Comparison of ENCODE assay signal across 13 mouse cellular contexts in genomic region chr5:92093263-92094061, GRCm38 (mm10). TPM values are rescaled to one million over a fixed set of nuclear protein-coding genes. Genes with fewer than 3 reads are reported as not detected.
DNase-seq lines count a peak whose midpoint lies in the region; ATAC-seq and TF ChIP-seq lines count a peak whose summit lies in the region.
"Had no signal": no experiment of that assay in that cellular context is flagged by ENCODE, and none has a peak within 500 bp of the region (broad histone marks: within the 10 kb centered on the region; RNA-seq: fewer than 3 reads in every experiment).

No protein-coding gene starts in this region.

- H3K9me3 ChIP-seq in hindbrain, embryonic 13.5 days: no peaks in the 10 kb centered on the region
- H3K9me3 ChIP-seq in hindbrain, embryonic 14.5 days (ENCODE audit: control insufficient read depth, low read length): no peaks in the 10 kb centered on the region

- H3K4me1 ChIP-seq in hindbrain, embryonic 13.5 days (replicated peaks): peaks cover 8% of the 10 kb centered on the region
- H3K4me1 ChIP-seq in hindbrain, embryonic 14.5 days (replicated peaks; ENCODE audit: control insufficient read depth, insufficient read depth, low read length): no peaks in the 10 kb centered on the region
- H3K4me1 ChIP-seq in thymus, adult 2 months (replicated peaks; ENCODE audit: control insufficient read depth, insufficient read depth, low read length): peaks cover 14% of the 10 kb centered on the region
- H3K4me1 ChIP-seq in small intestine, adult 2 months (ENCODE audit: control insufficient read depth, insufficient read depth, insufficient read length, low read length): peaks cover 12% of the 10 kb centered on the region; the same call in 1 of the 2 replicates

- no peak for TF ChIP-seq CTCF in thymus, adult 2 months (IDR thresholded peaks at IDR 0.05; ENCODE audit: borderline replicate concordance, control insufficient read depth, extremely low read depth, insufficient read depth, low read length, poor library complexity)
- TF ChIP-seq CTCF in small intestine, adult 2 months (IDR thresholded peaks at IDR 0.05; ENCODE audit: extremely low read depth, insufficient read length, insufficient replicate concordance, low read depth, low read length): no peak

- H3K27ac ChIP-seq in hindbrain, embryonic 13.5 days: no peak overlapping the region
- no peak overlapping the region for H3K27ac ChIP-seq in hindbrain, embryonic 14.5 days
- peak overlapping the region; percentile 49; the same call in 1 of the 2 replicates for H3K27ac ChIP-seq in thymus, adult 2 months (ENCODE audit: control insufficient read depth, insufficient read depth, low read length)
- H3K27ac ChIP-seq in small intestine, adult 2 months (ENCODE audit: insufficient read depth, low read depth, low read length): peak overlapping the region; percentile 50
- H3K27ac ChIP-seq: left cerebral cortex, adult 2 months had no signal

- no peak for TF ChIP-seq POLR2A in thymus, adult 2 months (IDR thresholded peaks at IDR 0.05; ENCODE audit: control insufficient read depth, extremely low read depth, insufficient read depth, low read length, poor library complexity)
- TF ChIP-seq POLR2A in small intestine, adult 2 months (IDR thresholded peaks at IDR 0.05; ENCODE audit: low read depth, low read length): no peak

- H3K4me3 ChIP-seq in hindbrain, embryonic 13.5 days: no peak overlapping the region
- H3K4me3 ChIP-seq in hindbrain, embryonic 14.5 days (replicated peaks; ENCODE audit: low read length): no peak overlapping the region
- H3K4me3 ChIP-seq in thymus, adult 2 months (ENCODE audit: control insufficient read depth, insufficient read depth, low read length): peak overlapping the region; percentile 33
- H3K4me3 ChIP-seq in small intestine, adult 2 months (ENCODE audit: low read depth, low read length): peak overlapping the region; percentile 54
- H3K4me3 ChIP-seq: erythroblast, embryonic 14.5 days; left cerebral cortex, adult 2 months had no signal

- no peaks in the 10 kb centered on the region for H3K27me3 ChIP-seq in hindbrain, embryonic 13.5 days
- no peaks in the 10 kb centered on the region for H3K27me3 ChIP-seq in hindbrain, embryonic 14.5 days (ENCODE audit: control insufficient read depth, insufficient read depth, low read length)
- H3K27me3 ChIP-seq in thymus, adult 2 months (ENCODE audit: control insufficient read depth, insufficient read depth, low read length): no peaks in the 10 kb centered on the region
- no peaks in the 10 kb centered on the region for H3K27me3 ChIP-seq in small intestine, adult 2 months (ENCODE audit: control insufficient read depth, insufficient read depth, low read length)

- 0 out of 2 replicates have a peak overlapping the region, but pooled peaks have one; percentile 5 for H3K9ac ChIP-seq in hindbrain, embryonic 13.5 days
- no peak overlapping the region for H3K9ac ChIP-seq in hindbrain, embryonic 14.5 days

- DNase-seq in hindbrain, embryonic 14.5 days (ENCODE audit: low spot score): no peak
- DNase-seq in thymus, adult 2 months: no peak
- no peak for DNase-seq in thymus, postnatal 4 days
- DNase-seq in cerebellum, postnatal 25 days: no peak
- no peak for DNase-seq in adrenal gland, postnatal 25 days
- DNase-seq: heart, postnatal 36 days; lung, postnatal 4 days; thymus, adult 18-20 months had no signal

- no peak for ATAC-seq in hindbrain, embryonic 13.5 days (ENCODE audit: low FRiP score)
- ATAC-seq in hindbrain, embryonic 14.5 days (ENCODE audit: low FRiP score): no peak
- peak; percentile 65 for ATAC-seq in granulocyte monocyte progenitor cell, adult 5-6 weeks (replicated peaks; ENCODE audit: poor library complexity, severe bottlenecking)

- WGBS in hindbrain, embryonic 13.5 days: 42% methylated on average over 15 of the region's 15 CpGs
- 44% methylated on average over 15 of the region's 15 CpGs for WGBS in hindbrain, embryonic 14.5 days
- WGBS in thymus, adult 2 months: 25% methylated on average over 15 of the region's 15 CpGs
- 20% methylated on average over 15 of the region's 15 CpGs for WGBS in small intestine, adult 2 months

- no peak overlapping the region for H3K4me2 ChIP-seq in hindbrain, embryonic 13.5 days
- H3K4me2 ChIP-seq in hindbrain, embryonic 14.5 days (replicated peaks): no peak overlapping the region

- 0 out of 2 replicates have a peak, but pooled peaks cover 4% of the 10 kb centered on the region for H3K36me3 ChIP-seq in hindbrain, embryonic 13.5 days
- no peaks in the 10 kb centered on the region for H3K36me3 ChIP-seq in hindbrain, embryonic 14.5 days (replicated peaks; ENCODE audit: control insufficient read depth, insufficient read depth)
- no peaks in the 10 kb centered on the region for H3K36me3 ChIP-seq in thymus, adult 2 months (ENCODE audit: control insufficient read depth, insufficient read depth, low read length)
- H3K36me3 ChIP-seq in small intestine, adult 2 months (ENCODE audit: control insufficient read depth, insufficient read depth, low read length): no peaks in the 10 kb centered on the region

RNA-seq across cellular contexts. Expression of gene G3bp2, which starts 9.9 kb away (rescaled TPM):
- polyA plus RNA-seq in hindbrain, embryonic 13.5 days (2015; fragmentation: Nextera tagmentation; extraction: Ambion mirVana): 425 and 430 TPM in 2 replicates
- 377 and 384 TPM in 2 replicates for polyA plus RNA-seq in hindbrain, embryonic 14.5 days (2014; fragmentation: Nextera tagmentation; extraction: Ambion mirVana)
- polyA plus RNA-seq in thymus, adult 2 months (2012; rRNA removed): 26.9 and 28.3 TPM in 2 replicates
- total RNA-seq in granulocyte monocyte progenitor cell, adult 5-6 weeks (2014; fragmentation: Nextera tagmentation): 89.7 and 90.9 TPM in 2 replicates
- 126 and 130 TPM in 2 replicates for total RNA-seq in granulocyte monocyte progenitor cell, adult 5-6 weeks (2017)
- polyA plus RNA-seq in small intestine, adult 2 months (2012; rRNA removed): 3.1 and 6.9 TPM in 2 replicates
- total RNA-seq in adrenal gland, postnatal 25 days (2021): 133 and 158 TPM in 2 replicates

RNA-seq across cellular contexts. Expression of gene Uso1, which starts 44.3 kb away (rescaled TPM):
- 43.9 and 44.6 TPM in 2 replicates for polyA plus RNA-seq in hindbrain, embryonic 13.5 days (2015; fragmentation: Nextera tagmentation; extraction: Ambion mirVana)
- polyA plus RNA-seq in hindbrain, embryonic 14.5 days (2014; fragmentation: Nextera tagmentation; extraction: Ambion mirVana): 27.4 and 30.9 TPM in 2 replicates
- polyA plus RNA-seq in thymus, adult 2 months (2012; rRNA removed): 25.4 and 32.3 TPM in 2 replicates
- 49.7 and 51.3 TPM in 2 replicates for total RNA-seq in granulocyte monocyte progenitor cell, adult 5-6 weeks (2014; fragmentation: Nextera tagmentation)
- total RNA-seq in granulocyte monocyte progenitor cell, adult 5-6 weeks (2017): 23.7 and 28.1 TPM in 2 replicates
- 15.7 and 25.1 TPM in 2 replicates for polyA plus RNA-seq in small intestine, adult 2 months (2012; rRNA removed)
- total RNA-seq in adrenal gland, postnatal 25 days (2021): 82.9 and 84.1 TPM in 2 replicates

RNA-seq across cellular contexts. Expression of gene Cdkl2, which starts 49.8 kb away (rescaled TPM):
- polyA plus RNA-seq in hindbrain, embryonic 13.5 days (2015; fragmentation: Nextera tagmentation; extraction: Ambion mirVana): 5.0 and 5.1 TPM in 2 replicates
- 13.5 and 18.9 TPM in 2 replicates for polyA plus RNA-seq in hindbrain, embryonic 14.5 days (2014; fragmentation: Nextera tagmentation; extraction: Ambion mirVana)
- polyA plus RNA-seq in thymus, adult 2 months (2012; rRNA removed): 0.66 and 1.0 TPM in 2 replicates
- 1.5 TPM in 1 of 2 replicates, not detected in the other for total RNA-seq in granulocyte monocyte progenitor cell, adult 5-6 weeks (2014; fragmentation: Nextera tagmentation)
- total RNA-seq in granulocyte monocyte progenitor cell, adult 5-6 weeks (2017): not detected in 2 replicates
- polyA plus RNA-seq in small intestine, adult 2 months (2012; rRNA removed): 0.15 and 0.41 TPM in 2 replicates
- total RNA-seq in adrenal gland, postnatal 25 days (2021): 4.6 and 6.5 TPM in 2 replicates
- polyA plus RNA-seq: erythroblast, embryonic 14.5 days had no signal

Comparison
In these comparisons a context has a peak if more than half of its experiments do, and no peak if none do; other contexts are left out.
1. H3K27ac ChIP-seq: peak in thymus, adult 2 months (single experiment) and small intestine, adult 2 months (single experiment); none in hindbrain, embryonic 13.5 days (single experiment) and hindbrain, embryonic 14.5 days (single experiment).
2. H3K4me3 ChIP-seq: peak in thymus, adult 2 months (single experiment) and small intestine, adult 2 months (single experiment); none in hindbrain, embryonic 13.5 days (single experiment) and hindbrain, embryonic 14.5 days (single experiment).
3. RNA of gene G3bp2, which starts 9.9 kb away (polyA plus RNA-seq): 425 to 430 TPM in hindbrain, embryonic 13.5 days and 377 to 384 TPM in hindbrain, embryonic 14.5 days; 26.9 to 28.3 TPM in thymus, adult 2 months and 3.1 to 6.9 TPM in small intestine, adult 2 months; every median in the first group is over 10 times any median in the second.